Mouse (Mus musculus): ENCODE data around the gene Sox10. TPM values are rescaled to one million over a fixed set of nuclear protein-coding genes. Genes with fewer than 3 reads are reported as not detected.
A peak's percentile ranks its signal among the peaks of the same experiment; 100 is the strongest.

The Sox10 gene
- polyA plus RNA-seq, 1 experiment, result 80.8 TPM

DNA sequence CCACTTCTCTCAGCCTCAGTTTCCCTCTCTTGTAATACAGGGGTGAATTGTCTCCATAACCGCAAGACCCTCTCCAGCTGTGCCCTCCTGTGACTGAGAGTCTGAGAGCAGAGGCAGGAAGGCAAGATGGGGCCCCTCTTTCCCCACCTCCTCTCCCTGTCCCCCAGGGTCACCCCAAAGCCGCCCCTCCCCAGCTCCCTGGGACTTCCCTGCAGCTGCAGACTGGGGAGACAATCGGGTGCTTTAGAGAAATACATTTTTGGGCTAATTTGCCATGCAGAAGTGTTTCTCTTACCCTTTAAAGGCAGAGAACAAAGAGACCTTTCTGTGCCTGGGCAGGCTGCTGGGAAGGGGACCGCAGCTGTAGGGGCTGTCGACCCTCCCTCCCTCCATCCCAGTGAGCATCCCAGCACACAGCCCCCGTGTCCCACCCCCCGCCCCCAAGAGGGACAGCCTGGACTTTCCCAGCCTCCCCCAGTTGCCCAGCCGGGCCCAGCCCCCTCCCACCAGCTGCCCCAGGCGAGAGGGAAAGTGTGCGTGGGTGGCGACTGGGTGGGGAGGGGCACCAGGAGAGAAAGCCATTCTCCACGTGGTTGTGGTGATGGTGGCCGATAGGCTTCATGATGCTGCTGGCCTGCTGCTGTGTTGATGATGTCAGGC, 36.6 kb upstream of the Sox10 start:
- DNase-seq, result peak in 1 of 2 experiments; percentile 17
- whole genome bisulfite sequencing, result 11% methylated on average over 13 of the region's 13 CpGs
- no peaks in the 10 kb centered on the region for H3K27me3 ChIP-seq (ENCODE audit: control insufficient read depth, insufficient read depth, low read length)
- no peak overlapping the region for H3K27ac ChIP-seq (ENCODE audit: insufficient read depth, low read length)
- no peak overlapping the region for H3K4me3 ChIP-seq (replicated peaks; ENCODE audit: insufficient read depth, low read depth, low read length)
- TF ChIP-seq CTCF (IDR thresholded peaks at IDR 0.05; ENCODE audit: borderline replicate concordance, insufficient read depth, low read depth, low read length), result no peak
- TF ChIP-seq POLR2A (IDR thresholded peaks at IDR 0.05; ENCODE audit: borderline replicate concordance, insufficient read depth, low read length), result no peak
- H3K4me1 ChIP-seq (ENCODE audit: control insufficient read depth, insufficient read depth, low read length), result no peaks in the 10 kb centered on the region

GRCm38 (mm10) chr15:79199390-79199976, 34.4 kb upstream of the Sox10 start:
- Histone ChIP-seq H3K4me1 (ENCODE audit: control insufficient read depth, insufficient read depth, low read length) (no peaks in the 10 kb centered on the region), H3K27ac (ENCODE audit: insufficient read depth, low read length) (no peak overlapping the region), H3K4me3 (replicated peaks; ENCODE audit: insufficient read depth, low read depth, low read length) (no peak overlapping the region), H3K27me3 (ENCODE audit: control insufficient read depth, insufficient read depth, low read length) (no peaks in the 10 kb centered on the region)
- no peak for TF ChIP-seq POLR2A (IDR thresholded peaks at IDR 0.05; ENCODE audit: borderline replicate concordance, insufficient read depth, low read length)
- TF ChIP-seq CTCF (IDR thresholded peaks at IDR 0.05; ENCODE audit: borderline replicate concordance, insufficient read depth, low read depth, low read length), result no peak
- 89% methylated on average over 12 of the region's 12 CpGs for WGBS
- no peak for DNase-seq

GRCm38 (mm10) chr15:79195492-79195891, 30.5 kb upstream of the Sox10 start:
- Histone ChIP-seq H3K27me3 (ENCODE audit: control insufficient read depth, insufficient read depth, low read length) (no peaks in the 10 kb centered on the region), H3K4me1 (ENCODE audit: control insufficient read depth, insufficient read depth, low read length) (no peaks in the 10 kb centered on the region), H3K27ac (ENCODE audit: insufficient read depth, low read length) (no peak overlapping the region), H3K4me3 (replicated peaks; ENCODE audit: insufficient read depth, low read depth, low read length) (no peak overlapping the region)
- 78% methylated on average over 8 of the region's 8 CpGs for WGBS
- DNase-seq, result no peak
- TF ChIP-seq POLR2A (IDR thresholded peaks at IDR 0.05; ENCODE audit: borderline replicate concordance, insufficient read depth, low read length) (no peak), CTCF (IDR thresholded peaks at IDR 0.05; ENCODE audit: borderline replicate concordance, insufficient read depth, low read depth, low read length) (no peak)

GRCm38 (mm10) chr15:79194946-79195345, 29.9 kb upstream of the Sox10 start:
- DNase-seq, result no peak
- TF ChIP-seq POLR2A (IDR thresholded peaks at IDR 0.05; ENCODE audit: borderline replicate concordance, insufficient read depth, low read length) (no peak), CTCF (IDR thresholded peaks at IDR 0.05; ENCODE audit: borderline replicate concordance, insufficient read depth, low read depth, low read length) (no peak)
- H3K27ac ChIP-seq (ENCODE audit: insufficient read depth, low read length), result no peak overlapping the region
- no peaks in the 10 kb centered on the region for H3K27me3 ChIP-seq (ENCODE audit: control insufficient read depth, insufficient read depth, low read length)
- WGBS, result 78% methylated on average over 2 of the region's 2 CpGs
- H3K4me3 ChIP-seq (replicated peaks; ENCODE audit: insufficient read depth, low read depth, low read length), result no peak overlapping the region
- no peaks in the 10 kb centered on the region for H3K4me1 ChIP-seq (ENCODE audit: control insufficient read depth, insufficient read depth, low read length)

DNA sequence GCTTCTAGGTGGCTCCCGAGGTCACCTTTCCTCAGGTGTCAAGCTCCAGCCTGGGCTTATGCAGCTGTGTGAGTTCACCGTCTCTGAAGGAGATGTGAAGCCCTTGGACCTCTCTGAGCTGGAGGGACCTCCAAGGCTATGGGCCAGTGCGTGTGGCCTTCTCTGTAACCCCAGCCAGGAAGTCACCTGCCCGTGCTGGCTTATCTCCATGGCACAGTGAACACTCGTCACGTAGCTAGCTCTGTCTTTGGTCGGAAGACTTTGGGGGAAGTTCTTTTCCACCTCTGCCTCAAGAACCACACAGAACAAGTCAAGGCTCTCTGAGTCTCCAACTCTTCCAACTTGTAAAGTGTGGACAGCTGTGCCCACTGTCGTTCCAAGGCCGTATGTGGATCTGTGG, 29.0 kb upstream of the Sox10 start:
- Histone ChIP-seq H3K4me1 (ENCODE audit: control insufficient read depth, insufficient read depth, low read length) (no peaks in the 10 kb centered on the region), H3K27ac (ENCODE audit: insufficient read depth, low read length) (peak overlapping the region; percentile 34; the same call in 1 of the 2 replicates), H3K4me3 (replicated peaks; ENCODE audit: insufficient read depth, low read depth, low read length) (no peak overlapping the region), H3K27me3 (ENCODE audit: control insufficient read depth, insufficient read depth, low read length) (no peaks in the 10 kb centered on the region)
- TF ChIP-seq CTCF (IDR thresholded peaks at IDR 0.05; ENCODE audit: borderline replicate concordance, insufficient read depth, low read depth, low read length), result no peak
- no peak for TF ChIP-seq POLR2A (IDR thresholded peaks at IDR 0.05; ENCODE audit: borderline replicate concordance, insufficient read depth, low read length)
- DNase-seq, result no peak
- 65% methylated on average over 9 of the region's 9 CpGs for WGBS

DNA sequence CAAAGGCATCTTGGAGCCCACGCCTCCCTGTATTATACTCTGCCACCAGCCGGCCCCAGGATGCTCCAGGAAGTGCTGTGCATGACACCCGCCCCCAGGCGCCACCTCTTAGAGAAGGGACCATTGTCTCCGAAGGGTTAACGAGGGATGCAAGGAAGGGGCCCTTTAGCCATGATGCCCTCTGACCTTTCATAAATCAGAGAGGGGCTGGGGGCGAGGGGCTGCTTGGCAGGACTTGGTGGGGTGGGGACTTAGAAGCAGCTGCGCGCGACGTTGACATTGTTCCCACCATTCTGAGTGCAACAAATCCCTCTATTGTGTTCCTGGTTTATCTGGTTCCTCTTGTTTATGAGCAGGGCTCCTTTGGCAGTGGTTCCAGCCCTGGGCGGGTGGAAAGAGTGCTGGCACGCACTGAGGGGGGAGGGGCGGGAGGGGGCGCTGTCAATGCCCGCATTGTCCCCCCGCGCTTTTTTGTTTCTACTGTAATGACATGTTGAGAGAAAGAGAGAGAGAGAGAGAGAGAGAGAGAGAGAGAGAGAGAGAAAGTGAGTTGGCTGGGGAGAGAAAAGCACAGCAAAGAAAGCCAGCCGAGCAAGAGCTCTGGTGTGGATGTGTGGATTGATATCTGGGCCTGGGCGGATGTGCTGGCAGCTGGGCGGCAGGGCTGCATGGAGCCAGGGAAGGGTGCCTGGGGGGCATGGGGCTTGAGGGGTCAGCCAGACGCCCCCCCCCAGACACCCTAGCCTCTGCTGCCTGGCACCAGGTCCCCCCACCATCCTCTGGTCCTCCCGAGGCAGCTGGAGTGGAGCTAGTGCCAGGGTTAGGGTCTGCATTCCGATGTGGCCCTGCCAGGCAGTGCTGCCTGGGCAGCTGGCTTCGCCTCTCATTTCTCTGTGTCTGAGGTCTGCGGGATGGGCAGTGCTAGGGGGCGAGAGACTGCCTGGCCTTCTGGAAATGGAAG, 28.1 kb upstream of the Sox10 start:
- WGBS, result 6% methylated on average over 27 of the region's 27 CpGs
- peak in 1 of 2 experiments; percentile 26 for DNase-seq
- no peak for TF ChIP-seq POLR2A (IDR thresholded peaks at IDR 0.05; ENCODE audit: borderline replicate concordance, insufficient read depth, low read length)
- TF ChIP-seq CTCF (IDR thresholded peaks at IDR 0.05; ENCODE audit: borderline replicate concordance, insufficient read depth, low read depth, low read length), result no peak
- Histone ChIP-seq H3K4me3 (replicated peaks; ENCODE audit: insufficient read depth, low read depth, low read length) (no peak overlapping the region), H3K4me1 (ENCODE audit: control insufficient read depth, insufficient read depth, low read length) (no peaks in the 10 kb centered on the region), H3K27me3 (ENCODE audit: control insufficient read depth, insufficient read depth, low read length) (no peaks in the 10 kb centered on the region), H3K27ac (ENCODE audit: insufficient read depth, low read length) (peak overlapping the region; percentile 34; the same call in 1 of the 2 replicates)

- Histone ChIP-seq H3K27ac (ENCODE audit: insufficient read depth, low read length) (no peak overlapping the region), H3K4me1 (ENCODE audit: control insufficient read depth, insufficient read depth, low read length) (no peaks in the 10 kb centered on the region), H3K27me3 (ENCODE audit: control insufficient read depth, insufficient read depth, low read length) (no peaks in the 10 kb centered on the region), H3K4me3 (replicated peaks; ENCODE audit: insufficient read depth, low read depth, low read length) (no peak overlapping the region)
- DNase-seq, result no peak
- no peak for TF ChIP-seq POLR2A (IDR thresholded peaks at IDR 0.05; ENCODE audit: borderline replicate concordance, insufficient read depth, low read length)
- no peak for TF ChIP-seq CTCF (IDR thresholded peaks at IDR 0.05; ENCODE audit: borderline replicate concordance, insufficient read depth, low read depth, low read length)
- 43% methylated on average over 6 of the region's 6 CpGs for WGBS
Measured at GRCm38 (mm10) chr15:79192450-79192849, 27.4 kb upstream of the Sox10 start.

Data from cerebellum, adult 2 months (tissue).